Mouse (Mus musculus) forebrain, embryonic 13.5 days (tissue): ENCODE measurements around the gene Fam104a. TPM values are rescaled to one million over a fixed set of nuclear protein-coding genes. Genes with fewer than 3 reads are reported as not detected.

ENCODE experiments used
- ATAC-seq: fragments of 200-750 bp; cut with Nextera tagmentation; 2 replicates; pipeline ENCODE4 v1.8.0; 2017
- H3K27ac ChIP-seq: fragments of 300-500 bp; sonication (generic); 2 replicates; pipeline ENCODE4 v1.5.1; 2015; ENCODE audit warnings: inconsistent platforms, mild to moderate bottlenecking, moderate library complexity
- H3K27me3 ChIP-seq: fragments of 300-500 bp; sonication (generic); 2 replicates; pipeline ENCODE4 v1.6.1; 2015; ENCODE audit warnings: mild to moderate bottlenecking, inconsistent platforms
- H3K36me3 ChIP-seq: fragments of 300-500 bp; sonication (generic); 2 replicates; pipeline ENCODE4 v1.6.1; 2015; ENCODE audit warnings: mild to moderate bottlenecking, inconsistent platforms; ENCODE audit not compliant: poor library complexity, severe bottlenecking
- H3K4me1 ChIP-seq: fragments of 300-500 bp; sonication (generic); 2 replicates; pipeline ENCODE4 v1.6.1; 2015; ENCODE audit warnings: inconsistent platforms
- H3K4me2 ChIP-seq: fragments of 300-500 bp; sonication (generic); 2 replicates; pipeline ENCODE4 v1.6.1; 2015; ENCODE audit warnings: inconsistent platforms, mild to moderate bottlenecking, moderate library complexity
- H3K4me3 ChIP-seq: fragments of 300-500 bp; sonication (generic); 2 replicates; pipeline ENCODE4 v1.5.1; 2015; ENCODE audit warnings: mild to moderate bottlenecking, inconsistent platforms
- H3K9ac ChIP-seq: fragments of 300-500 bp; sonication (generic); 2 replicates; pipeline ENCODE4 v1.6.1; 2015; ENCODE audit warnings: mild to moderate bottlenecking, inconsistent platforms
- H3K9me3 ChIP-seq: fragments of 300-500 bp; sonication (generic); replicated peaks from 2 replicates; pipeline ENCODE4 v1.6.1; 2016; ENCODE audit warnings: inconsistent platforms
- WGBS: fragments of 180-500 bp; shearing (Covaris S2); methylation state at CpG from one replicate; pipeline ENCODE4 v1.1.7; 2015; 5-methylcytosine and 5-hydroxymethylcytosine counted together
- polyA plus RNA-seq: library from polyadenylated mRNA; unstranded; fragments of >200 nt; fragmentation: Nextera tagmentation; extraction: Ambion mirVana; gene quantifications from 2 replicates; pipeline ENCODE4 v1.2.1, GENCODE M21; 2015

The Fam104a gene
- polyA plus RNA-seq, 1 experiment from 2014 or later, result 51.9 TPM

DNA sequence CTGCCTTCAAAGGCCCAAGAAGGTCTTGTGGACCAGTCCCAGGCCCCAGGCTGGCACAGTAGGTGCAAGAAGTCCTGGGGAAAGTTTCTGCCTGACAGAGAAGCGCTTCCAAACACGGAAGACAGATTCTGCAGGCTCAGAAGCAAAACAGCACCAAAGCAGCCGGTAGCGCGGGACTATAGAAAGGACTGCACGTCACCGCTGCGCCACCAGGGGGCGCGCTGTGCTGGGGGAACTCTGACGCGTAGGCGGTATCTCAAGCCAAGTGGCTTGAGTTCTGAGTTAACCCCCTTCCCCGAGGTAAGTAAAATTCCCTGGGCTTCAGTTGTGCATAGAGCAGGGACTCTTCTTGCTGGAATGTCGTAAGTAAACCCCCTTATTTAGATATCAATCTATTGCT, 35.8 kb downstream of the Fam104a start:
- H3K4me2 ChIP-seq, result peak overlapping the region; percentile 40
- ATAC-seq, result peak; percentile 20; the same call in 1 of the 2 replicates
- peak overlapping the region; percentile 41; the same call in 1 of the 2 replicates for H3K9ac ChIP-seq
- H3K4me1 ChIP-seq, result peaks cover 31% of the 10 kb centered on the region
- no peaks in the 10 kb centered on the region for H3K27me3 ChIP-seq
- no peak overlapping the region for H3K4me3 ChIP-seq
- H3K27ac ChIP-seq, result no peak overlapping the region
- H3K36me3 ChIP-seq, result peaks cover 16% of the 10 kb centered on the region
- no peaks in the 10 kb centered on the region for H3K9me3 ChIP-seq
- WGBS, result 3% methylated on average over 15 of the region's 15 CpGs

DNA sequence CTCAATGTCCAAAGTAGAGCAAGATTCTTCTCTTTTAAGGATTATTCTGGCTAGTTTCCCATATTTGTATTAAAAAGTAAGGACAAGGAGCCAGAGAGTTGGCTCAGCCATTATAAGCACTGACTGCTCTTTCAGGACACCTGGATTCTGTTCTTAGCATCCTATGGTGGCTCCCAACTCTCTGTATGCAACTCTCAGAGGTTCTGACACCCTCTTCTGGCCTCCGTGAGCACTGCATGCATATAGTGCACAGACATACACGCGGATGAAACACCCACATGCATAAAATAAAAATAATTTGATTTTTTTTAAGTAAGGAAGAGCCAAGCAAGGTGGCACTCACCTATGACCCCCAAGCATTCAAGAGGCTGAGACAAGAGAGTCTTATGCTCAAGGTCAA, 38.8 kb downstream of the Fam104a start:
- Histone ChIP-seq H3K9me3 (no peaks in the 10 kb centered on the region), H3K27me3 (no peaks in the 10 kb centered on the region), H3K27ac (no peak overlapping the region), H3K4me3 (no peak overlapping the region), H3K4me2 (no peak overlapping the region), H3K9ac (no peak overlapping the region), H3K4me1 (peaks cover 16% of the 10 kb centered on the region), H3K36me3 (no peaks in the 10 kb centered on the region)
- WGBS, result 88% methylated on average over 3 of the region's 3 CpGs
- no peak for ATAC-seq

GRCm38 (mm10) chr11:113638680-113639079, 45.3 kb downstream of the Fam104a start:
- ATAC-seq, result no peak
- Histone ChIP-seq H3K4me3 (no peak overlapping the region), H3K27me3 (no peaks in the 10 kb centered on the region), H3K4me2 (no peak overlapping the region), H3K27ac (no peak overlapping the region), H3K4me1 (no peaks in the 10 kb centered on the region), H3K36me3 (no peaks in the 10 kb centered on the region), H3K9me3 (no peaks in the 10 kb centered on the region), H3K9ac (no peak overlapping the region)
- WGBS, result 93% methylated on average over 12 of the region's 12 CpGs

GRCm38 (mm10) chr11:113634699-113635121, 49.2 kb downstream of the Fam104a start:
- Histone ChIP-seq H3K36me3 (no peaks in the 10 kb centered on the region), H3K27ac (no peak overlapping the region), H3K4me3 (no peak overlapping the region), H3K4me1 (no peaks in the 10 kb centered on the region), H3K27me3 (no peaks in the 10 kb centered on the region), H3K9me3 (no peaks in the 10 kb centered on the region), H3K9ac (no peak overlapping the region), H3K4me2 (no peak overlapping the region)
- WGBS, result 62% methylated on average over 10 of the region's 10 CpGs
- ATAC-seq, result peak; percentile 33; the same call in 1 of the 2 replicates

- Histone ChIP-seq H3K27ac (no peak overlapping the region), H3K4me3 (no peak overlapping the region), H3K27me3 (no peaks in the 10 kb centered on the region), H3K9ac (no peak overlapping the region), H3K4me2 (no peak overlapping the region), H3K36me3 (no peaks in the 10 kb centered on the region), H3K4me1 (no peaks in the 10 kb centered on the region), H3K9me3 (no peaks in the 10 kb centered on the region)
- 95% methylated on average over 5 of the region's 5 CpGs for WGBS
- no peak for ATAC-seq
Measured at GRCm38 (mm10) chr11:113633398-113633797, 50.6 kb downstream of the Fam104a start.

- H3K27ac ChIP-seq, result no peak overlapping the region
- no peak overlapping the region for H3K4me3 ChIP-seq
- no peaks in the 10 kb centered on the region for H3K36me3 ChIP-seq
- H3K9ac ChIP-seq, result no peak overlapping the region
- H3K27me3 ChIP-seq, result no peaks in the 10 kb centered on the region
- 83% methylated on average over 7 of the region's 7 CpGs for WGBS
- H3K4me2 ChIP-seq, result no peak overlapping the region
- ATAC-seq, result no peak
- H3K4me1 ChIP-seq, result no peaks in the 10 kb centered on the region
- H3K9me3 ChIP-seq, result no peaks in the 10 kb centered on the region
Measured at GRCm38 (mm10) chr11:113632303-113632702, 51.7 kb downstream of the Fam104a start.

DNA sequence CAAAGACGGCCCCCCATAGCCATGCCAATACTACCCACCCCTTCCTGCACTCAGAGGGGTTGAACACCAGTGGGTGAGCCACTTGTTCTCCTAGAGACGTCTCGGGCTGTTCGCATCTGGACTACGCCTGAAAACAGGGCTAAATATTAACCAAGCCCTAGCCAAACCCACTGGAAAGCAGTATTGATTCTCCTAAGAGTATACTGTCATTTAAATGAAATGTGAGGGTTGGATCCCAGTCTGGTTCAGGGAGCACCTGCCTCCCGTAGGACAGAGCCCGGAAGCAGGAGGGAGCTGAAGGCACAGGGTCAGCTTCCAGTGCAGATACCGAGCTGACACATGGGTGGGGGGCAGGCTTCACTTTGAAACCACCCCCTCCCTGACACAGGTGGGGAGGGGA, 52.1 kb downstream of the Fam104a start:
- H3K27ac ChIP-seq, result no peak overlapping the region
- no peak for ATAC-seq
- 81% methylated on average over 8 of the region's 8 CpGs for WGBS
- no peaks in the 10 kb centered on the region for H3K9me3 ChIP-seq
- no peaks in the 10 kb centered on the region for H3K36me3 ChIP-seq
- no peaks in the 10 kb centered on the region for H3K27me3 ChIP-seq
- H3K9ac ChIP-seq, result no peak overlapping the region
- H3K4me1 ChIP-seq, result no peaks in the 10 kb centered on the region
- H3K4me3 ChIP-seq, result no peak overlapping the region
- H3K4me2 ChIP-seq, result no peak overlapping the region

DNA sequence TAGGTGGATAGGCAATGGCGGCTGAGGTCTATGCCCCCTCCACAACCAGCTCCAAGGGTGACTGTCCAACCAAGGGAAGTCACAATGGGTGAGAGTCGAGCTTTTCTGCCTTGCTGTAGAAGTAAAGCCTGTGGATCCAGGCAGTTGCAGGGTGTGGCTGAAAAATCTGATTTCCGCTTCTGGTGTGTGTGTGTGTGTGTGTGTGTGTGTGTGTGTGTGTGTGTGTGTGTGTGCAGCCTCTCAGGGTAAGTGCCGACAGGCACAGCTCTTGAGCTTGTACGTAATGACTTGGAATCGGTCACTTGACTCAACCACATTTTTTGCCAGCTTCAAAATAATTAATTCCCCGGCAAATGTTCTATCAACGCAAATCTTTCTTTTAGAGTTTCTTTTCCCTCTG, 52.7 kb downstream of the Fam104a start:
- Histone ChIP-seq H3K27me3 (no peaks in the 10 kb centered on the region), H3K36me3 (no peaks in the 10 kb centered on the region), H3K9ac (no peak overlapping the region), H3K9me3 (no peaks in the 10 kb centered on the region), H3K27ac (no peak overlapping the region), H3K4me2 (no peak overlapping the region), H3K4me1 (no peaks in the 10 kb centered on the region), H3K4me3 (no peak overlapping the region)
- ATAC-seq, result no peak
- WGBS, result 86% methylated on average over 8 of the region's 8 CpGs

DNA sequence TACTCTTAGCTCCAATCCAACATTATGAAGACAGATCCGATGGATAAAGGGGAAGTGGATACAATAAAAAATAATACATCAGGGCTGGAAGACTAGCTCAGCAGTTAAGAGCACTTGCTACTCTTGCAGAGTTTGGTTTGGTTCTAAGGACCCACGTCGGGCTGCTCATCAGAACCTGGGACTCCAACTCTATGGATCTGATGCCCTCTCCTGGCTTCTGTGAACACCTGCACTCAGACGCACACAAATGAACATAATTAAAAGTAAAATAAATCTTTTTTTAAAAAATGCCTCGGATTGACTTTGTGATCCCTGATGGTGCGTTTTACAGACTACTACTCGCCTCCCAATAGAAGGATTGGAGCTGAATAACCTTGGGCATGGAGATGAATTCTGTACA, 53.3 kb downstream of the Fam104a start:
- Histone ChIP-seq H3K4me3 (no peak overlapping the region), H3K9ac (no peak overlapping the region), H3K4me2 (no peak overlapping the region)

DNA sequence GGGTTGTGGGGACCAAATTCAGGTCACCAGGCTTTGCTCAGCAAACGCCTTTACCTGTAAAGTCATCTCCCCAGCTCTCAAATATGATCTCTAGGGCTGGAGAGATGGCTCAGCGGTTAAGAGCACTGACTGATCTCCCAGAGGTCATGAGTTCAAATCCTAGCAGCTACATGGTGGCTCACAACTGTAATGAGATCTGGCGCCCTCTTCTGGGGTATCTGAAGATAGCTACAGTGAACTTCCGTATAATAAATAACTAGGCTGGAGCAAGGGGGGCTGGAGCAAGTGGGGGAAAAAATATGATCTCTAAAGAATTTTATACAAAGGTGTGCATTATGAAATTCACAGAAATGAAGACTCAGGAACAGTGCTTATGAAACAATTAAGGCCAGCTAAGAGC, 56.2 kb downstream of the Fam104a start:
- peaks cover 4% of the 10 kb centered on the region; the same call in 1 of the 2 replicates for H3K4me1 ChIP-seq
- no peaks in the 10 kb centered on the region for H3K27me3 ChIP-seq
- no peak for ATAC-seq
- H3K36me3 ChIP-seq, result peaks cover 18% of the 10 kb centered on the region
- 52% methylated on average over 4 of the region's 4 CpGs for WGBS
- H3K4me2 ChIP-seq, result no peak overlapping the region
- H3K4me3 ChIP-seq, result no peak overlapping the region
- no peak overlapping the region for H3K27ac ChIP-seq
- H3K9me3 ChIP-seq, result no peaks in the 10 kb centered on the region
- H3K9ac ChIP-seq, result no peak overlapping the region

More for the DNA sequence above, 53.3 kb downstream of the Fam104a start:
- 58% methylated on average over 7 of the region's 7 CpGs for WGBS
- Histone ChIP-seq H3K4me1 (no peaks in the 10 kb centered on the region), H3K27ac (no peak overlapping the region), H3K36me3 (peaks cover 2% of the 10 kb centered on the region; the same call in 1 of the 2 replicates), H3K27me3 (no peaks in the 10 kb centered on the region), H3K9me3 (no peaks in the 10 kb centered on the region)
- ATAC-seq, result no peak

GRCm38 (mm10) chr11:113625437-113625836, 58.5 kb downstream of the Fam104a start:
- WGBS, result 94% methylated on average over 18 of the region's 18 CpGs
- H3K9ac ChIP-seq, result no peak overlapping the region

DNA sequence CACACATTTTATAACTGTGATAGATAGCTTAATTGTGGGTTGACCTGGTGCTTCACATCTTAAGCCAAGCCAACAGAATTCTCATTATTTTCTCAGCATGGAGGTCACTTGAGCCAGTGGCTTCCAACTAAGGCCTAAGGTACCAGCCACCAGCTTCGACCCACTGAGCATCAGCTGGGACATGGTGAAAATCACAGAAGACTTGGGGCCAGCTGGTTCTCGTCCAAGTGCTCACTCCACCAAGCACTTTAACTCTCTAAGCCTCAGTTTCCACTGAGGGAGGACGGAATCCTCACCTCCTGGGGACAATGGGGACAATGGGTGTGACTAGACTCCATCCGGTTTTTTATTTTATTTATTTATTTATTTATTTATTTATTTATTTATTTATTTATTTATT, 61.9 kb downstream of the Fam104a start:
- Histone ChIP-seq H3K27me3 (peaks cover 45% of the 10 kb centered on the region), H3K36me3 (peaks cover 18% of the 10 kb centered on the region), H3K9me3 (no peaks in the 10 kb centered on the region), H3K27ac (no peak overlapping the region), H3K4me3 (no peak overlapping the region), H3K4me2 (peak overlapping the region; percentile 91), H3K4me1 (peaks cover 52% of the 10 kb centered on the region), H3K9ac (no peak overlapping the region)
- WGBS, result 87% methylated on average over 4 of the region's 4 CpGs
- no peak for ATAC-seq

More at GRCm38 (mm10) chr11:113625437-113625836, 58.5 kb downstream of the Fam104a start:
- H3K4me3 ChIP-seq, result no peak overlapping the region
- H3K27me3 ChIP-seq, result peaks cover 13% of the 10 kb centered on the region
- H3K4me1 ChIP-seq, result peaks cover 21% of the 10 kb centered on the region
- H3K27ac ChIP-seq, result no peak overlapping the region
- no peaks in the 10 kb centered on the region for H3K9me3 ChIP-seq
- H3K4me2 ChIP-seq, result no peak overlapping the region
- H3K36me3 ChIP-seq, result peaks cover 18% of the 10 kb centered on the region
- ATAC-seq, result no peak

- Histone ChIP-seq H3K4me2 (peak overlapping the region; percentile 91), H3K9me3 (no peaks in the 10 kb centered on the region), H3K4me1 (peaks cover 52% of the 10 kb centered on the region), H3K27ac (no peak overlapping the region), H3K9ac (peak overlapping the region; percentile 78), H3K36me3 (peaks cover 18% of the 10 kb centered on the region), H3K4me3 (peak overlapping the region; percentile 65), H3K27me3 (peaks cover 45% of the 10 kb centered on the region)
- WGBS, result 46% methylated on average over 2 of the region's 2 CpGs
- ATAC-seq, result no peak
Measured at GRCm38 (mm10) chr11:113621001-113621400, 63.0 kb downstream of the Fam104a start.
